Mouse (Mus musculus): ENCODE results near the gene Sod1. TPM values are rescaled to one million over a fixed set of nuclear protein-coding genes. Genes with fewer than 3 reads are reported as not detected.

Sod1 gene
- 337 TPM for total RNA-seq (2023)

GRCm38 (mm10) chr16:90220026-90220891 lies at the start of gene Sod1:
TSS of gene Sod1 (plus strand) at chr16:90220754.

Other genes with a start within 250 kb of the Sod1 start
- gene Tiam1, start 77.0 kb upstream of the Sod1 start, total RNA-seq (2023): 12.3 TPM
- gene Scaf4, start 63.7 kb downstream of the Sod1 start, total RNA-seq (2023): 129 TPM
- gene Hunk, start 165.3 kb downstream of the Sod1 start, total RNA-seq (2023): not detected